Mouse (Mus musculus): ENCODE results near the gene St6galnac4.

Gene St6galnac4

GRCm38 (mm10) chr2:32599409-32599808, 12.5 kb downstream of the St6galnac4 start, which contains the start of gene St6galnac6:
TSS of gene St6galnac6 (plus strand) at chr2:32599709.
- in situ Hi-C loops (cut with MboI, MseI): no loop called here

GRCm38 (mm10) chr2:32601417-32602065, 14.6 kb downstream of the St6galnac4 start:
- in situ Hi-C loops (cut with MboI, MseI): loop anchor here (10.0 kb wide), 1 partner anchor 967 kb away; no protein-coding TSS in a partner anchor

GRCm38 (mm10) chr2:32602600-32603054, 15.7 kb downstream of the St6galnac4 start:
- in situ Hi-C loops (cut with MboI, MseI): loop anchor here (10.0 kb wide), 1 partner anchor 968 kb away; no protein-coding TSS in a partner anchor

- in situ Hi-C loops (cut with MboI, MseI): loop anchor here (10.0 kb wide), 1 partner anchor 970 kb away; no protein-coding TSS in a partner anchor
Observed at GRCm38 (mm10) chr2:32604631-32605030, 17.7 kb downstream of the St6galnac4 start.

GRCm38 (mm10) chr2:32606161-32607142, 19.6 kb downstream of the St6galnac4 start:
- in situ Hi-C loops (cut with MboI, MseI): loop anchor here (10.0 kb wide), 1 partner anchor 972 kb away; no protein-coding TSS in a partner anchor

GRCm38 (mm10) chr2:32607262-32607947, 20.5 kb downstream of the St6galnac4 start:
- in situ Hi-C loops (cut with MboI, MseI): loop anchor here (10.0 kb wide), 1 partner anchor 973 kb away; no protein-coding TSS in a partner anchor

- in situ Hi-C loops (cut with MboI, MseI): loop anchor here (10.0 kb wide), 1 partner anchor 973 kb away; no protein-coding TSS in a partner anchor
Observed at GRCm38 (mm10) chr2:32608141-32608777, 21.4 kb downstream of the St6galnac4 start.

GRCm38 (mm10) chr2:32608778-32609435, 22.0 kb downstream of the St6galnac4 start:
- in situ Hi-C loops (cut with MboI, MseI): loop anchor here (10.0 kb wide), 1 partner anchor 974 kb away; no protein-coding TSS in a partner anchor

- in situ Hi-C loops (cut with MboI, MseI): no loop called here
Observed at GRCm38 (mm10) chr2:32610610-32611229, 23.8 kb downstream of the St6galnac4 start.

GRCm38 (mm10) chr2:32612274-32612673, 25.4 kb downstream of the St6galnac4 start:
- in situ Hi-C loops (cut with MboI, MseI): no loop called here

GRCm38 (mm10) chr2:32617109-32617508, 30.2 kb downstream of the St6galnac4 start:
- in situ Hi-C loops (cut with MboI, MseI): no loop called here

GRCm38 (mm10) chr2:32617601-32618000, 30.7 kb downstream of the St6galnac4 start:
- in situ Hi-C loops (cut with MboI, MseI): no loop called here

GRCm38 (mm10) chr2:32618051-32618450, 31.2 kb downstream of the St6galnac4 start:
- in situ Hi-C loops (cut with MboI, MseI): no loop called here

GRCm38 (mm10) chr2:32620682-32621516, 34.0 kb downstream of the St6galnac4 start:
- in situ Hi-C loops (cut with MboI, MseI): no loop called here

GRCm38 (mm10) chr2:32621517-32621859, 34.6 kb downstream of the St6galnac4 start, which contains the start of gene Ak1:
TSS of gene Ak1 (plus strand) at chr2:32621758.
- in situ Hi-C loops (cut with MboI, MseI): no loop called here

- in situ Hi-C loops (cut with MboI, MseI): no loop called here
Observed at GRCm38 (mm10) chr2:32624111-32624748, 37.3 kb downstream of the St6galnac4 start.

- in situ Hi-C loops (cut with MboI, MseI): no loop called here
Observed at GRCm38 (mm10) chr2:32625212-32625872, 38.4 kb downstream of the St6galnac4 start.
